Mouse (Mus musculus): ENCODE measurements around the gene Evc.

DNA sequence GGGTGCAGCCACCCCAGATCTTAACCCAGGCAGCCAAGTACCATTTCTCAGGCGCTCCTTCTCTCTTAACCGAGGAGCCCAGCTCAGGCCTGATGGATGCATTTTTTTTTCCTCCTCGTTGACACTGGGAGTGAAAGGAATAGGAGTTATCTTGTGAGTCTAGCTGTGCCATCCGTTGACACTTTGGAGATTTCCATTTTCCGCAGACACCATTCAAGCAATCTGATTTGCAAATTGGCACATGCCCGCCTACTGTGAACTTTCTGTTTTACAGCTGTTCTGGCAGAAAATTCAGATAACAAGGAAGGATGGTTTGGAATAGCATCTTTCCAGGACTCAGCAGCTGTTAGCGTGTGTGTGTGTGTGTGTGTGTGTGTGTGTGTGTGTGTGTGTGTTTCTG is 40.7 kb upstream of the Evc start:
- TF ChIP-seq CTCF (IDR thresholded peaks at IDR 0.05; ENCODE audit: low read depth, low read length) = no peak
- TF ChIP-seq POLR2A (IDR thresholded peaks at IDR 0.05; ENCODE audit: extremely low read depth, insufficient read depth, low read length) = no peak

All from liver, adult 2 months (tissue).